Mouse (Mus musculus): ENCODE data around the gene Rfx4.

DNA sequence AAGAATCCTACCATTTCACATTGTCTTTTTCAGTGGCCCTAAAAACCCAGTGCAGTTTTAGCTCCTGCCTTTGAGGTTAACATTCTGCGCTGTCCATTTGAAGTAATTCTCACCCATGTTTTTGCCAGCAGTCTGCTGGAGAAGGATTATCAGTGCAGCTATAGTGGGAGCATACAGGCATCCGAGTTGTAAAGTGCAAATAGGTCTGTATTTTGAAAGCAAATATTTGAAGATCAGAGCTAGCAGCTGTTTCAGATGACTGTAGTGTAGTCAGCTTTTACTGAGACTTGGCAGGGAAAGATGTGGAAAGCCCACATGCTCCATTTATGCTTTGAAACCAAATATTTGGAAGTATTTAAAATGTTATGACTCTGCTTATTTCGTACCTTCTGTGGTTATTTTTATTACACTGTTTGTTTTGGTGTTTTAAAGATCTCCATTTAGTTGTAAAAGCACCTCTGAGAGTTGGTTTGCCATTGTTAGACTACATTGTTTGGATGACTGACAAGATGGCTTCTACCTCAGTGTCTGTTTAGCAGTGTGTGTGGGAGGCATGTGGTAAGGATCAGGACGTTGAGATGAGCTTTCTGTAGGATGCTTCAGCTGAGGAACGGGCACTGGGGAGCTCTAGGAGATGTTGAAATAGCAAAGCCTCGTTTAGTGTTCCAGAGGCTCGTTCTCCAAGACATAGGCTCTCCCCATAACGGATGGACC lies 193.3 kb downstream of the Rfx4 start:
- TF ChIP-seq CTCF (IDR thresholded peaks at IDR 0.05; ENCODE audit: low read depth) (no peak), EP300 (optimal IDR thresholded peaks at IDR 0.05) (no peak)
